Mouse (Mus musculus): ENCODE data around the gene Itm2b. TPM values are rescaled to one million over a fixed set of nuclear protein-coding genes. Genes with fewer than 3 reads are reported as not detected.
A peak's percentile ranks its signal among the peaks of the same experiment; 100 is the strongest.

Itm2b gene
- total and polyA plus RNA-seq, 3 experiments = 104 to 523 (median 507) TPM

DNA sequence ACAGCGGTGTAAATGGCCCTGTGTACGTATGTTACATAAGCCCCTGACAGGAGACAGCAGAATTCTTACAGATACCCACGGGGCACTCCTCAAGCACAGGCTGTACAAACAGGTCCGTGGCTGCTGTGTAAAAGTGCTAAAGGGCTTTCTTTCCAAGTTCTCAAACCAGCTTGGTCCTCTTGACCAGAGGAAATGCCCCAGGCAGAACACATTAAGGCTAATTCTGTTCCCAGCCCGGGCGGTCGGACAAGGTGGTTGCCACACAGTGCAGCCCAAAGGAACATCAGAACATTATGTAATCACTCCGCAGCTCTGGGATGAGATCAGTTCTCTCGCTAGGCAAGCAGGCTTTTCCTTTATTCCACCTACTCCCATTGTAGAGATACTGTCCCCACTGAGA, 2.4 kb downstream of the Itm2b start:
- DNase-seq (ENCODE audit: low spot score) = no peak
- Histone ChIP-seq H3K27me3 (ENCODE audit: insufficient read depth, low read length) (no peaks in the 10 kb centered on the region), H3K36me3 (replicated peaks) (peaks cover 45% of the 10 kb centered on the region), H3K9me3 (replicated peaks) (no peaks in the 10 kb centered on the region), H3K4me3 (ENCODE audit: low read depth, low read length) (peak overlapping the region; percentile 98), H3K4me1 (ENCODE audit: insufficient read depth, low read depth, low read length) (peaks cover 64% of the 10 kb centered on the region)
- no peak for TF ChIP-seq TAL1 (conservative IDR thresholded peaks at IDR 0.05; ENCODE audit: low read depth, low read length)
- no peak for TF ChIP-seq GATA2 (IDR thresholded peaks at IDR 0.05; ENCODE audit: borderline replicate concordance, low read depth, low read length)
- no peak for TF ChIP-seq CTCF (IDR thresholded peaks at IDR 0.05; ENCODE audit: low read depth, low read length)
- TF ChIP-seq POLR2AphosphoS5 (IDR thresholded peaks at IDR 0.05; ENCODE audit: insufficient replicate concordance, low read depth, low read length) = no peak
- no peak for TF ChIP-seq GATA1 (IDR thresholded peaks at IDR 0.05; ENCODE audit: borderline replicate concordance, low read length)
- no peak for ATAC-seq (ENCODE audit: extremely low read depth, insufficient number of reproducible peaks, low FRiP score, poor library complexity, severe bottlenecking)

DNA sequence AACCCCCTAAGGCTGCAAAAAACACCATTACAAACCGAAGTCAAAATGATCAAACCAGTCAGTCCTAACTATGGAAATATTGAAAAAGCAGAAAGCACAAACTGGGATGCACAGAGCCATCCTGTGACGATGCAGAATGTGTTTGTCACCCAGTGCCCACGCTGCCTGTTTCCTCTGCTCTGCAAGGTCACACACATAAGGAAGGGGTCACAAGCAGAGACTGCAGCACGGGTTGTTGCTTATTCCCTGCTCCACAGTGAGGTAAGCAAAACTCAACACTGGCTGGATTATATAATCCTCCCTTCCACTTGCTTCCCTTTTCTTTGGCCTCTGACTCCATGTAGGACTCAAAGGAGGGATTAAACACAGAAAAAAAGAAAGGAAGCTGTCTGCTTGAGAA, 3.5 kb downstream of the Itm2b start:
- Histone ChIP-seq H3K9me3 (replicated peaks) (no peaks in the 10 kb centered on the region), H3K36me3 (replicated peaks) (peaks cover 54% of the 10 kb centered on the region), H3K4me1 (ENCODE audit: insufficient read depth, low read depth, low read length) (peaks cover 67% of the 10 kb centered on the region), H3K4me3 (ENCODE audit: low read depth, low read length) (no peak overlapping the region; the same call in 1 of the 2 replicates), H3K27me3 (ENCODE audit: insufficient read depth, low read length) (no peaks in the 10 kb centered on the region)
- DNase-seq (ENCODE audit: low spot score) (no peak), ATAC-seq (ENCODE audit: extremely low read depth, insufficient number of reproducible peaks, low FRiP score, poor library complexity, severe bottlenecking) (no peak)
- no peak for TF ChIP-seq CTCF (IDR thresholded peaks at IDR 0.05; ENCODE audit: low read depth, low read length)
- TF ChIP-seq TAL1 (conservative IDR thresholded peaks at IDR 0.05; ENCODE audit: low read depth, low read length) = no peak
- TF ChIP-seq GATA1 (IDR thresholded peaks at IDR 0.05; ENCODE audit: borderline replicate concordance, low read length) = no peak
- TF ChIP-seq POLR2AphosphoS5 (IDR thresholded peaks at IDR 0.05; ENCODE audit: insufficient replicate concordance, low read depth, low read length) = no peak
- TF ChIP-seq GATA2 (IDR thresholded peaks at IDR 0.05; ENCODE audit: borderline replicate concordance, low read depth, low read length) = no peak

DNA sequence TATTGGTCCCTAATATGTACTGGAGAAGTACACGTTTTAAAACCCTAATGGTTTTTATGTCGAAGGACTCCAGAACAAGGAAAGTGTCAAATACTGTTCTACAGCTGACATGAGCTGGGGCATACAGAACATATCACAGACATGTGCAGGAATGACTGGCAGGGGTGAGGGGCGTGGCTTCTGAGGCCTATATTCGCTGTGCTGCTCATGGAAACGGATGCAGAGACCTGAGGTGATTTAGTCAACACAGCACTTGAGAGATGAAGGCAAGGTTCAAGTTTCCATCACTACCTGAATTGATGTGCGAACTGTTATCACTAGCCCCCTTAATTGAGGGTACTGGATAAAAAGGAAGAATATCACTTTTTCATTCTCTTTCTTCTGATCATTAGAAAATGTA, 7.3 kb downstream of the Itm2b start:
- Histone ChIP-seq H3K4me3 (ENCODE audit: low read depth, low read length) (no peak overlapping the region), H3K4me1 (ENCODE audit: insufficient read depth, low read depth, low read length) (peaks cover 73% of the 10 kb centered on the region)
- no peak for DNase-seq (ENCODE audit: low spot score)

DNA sequence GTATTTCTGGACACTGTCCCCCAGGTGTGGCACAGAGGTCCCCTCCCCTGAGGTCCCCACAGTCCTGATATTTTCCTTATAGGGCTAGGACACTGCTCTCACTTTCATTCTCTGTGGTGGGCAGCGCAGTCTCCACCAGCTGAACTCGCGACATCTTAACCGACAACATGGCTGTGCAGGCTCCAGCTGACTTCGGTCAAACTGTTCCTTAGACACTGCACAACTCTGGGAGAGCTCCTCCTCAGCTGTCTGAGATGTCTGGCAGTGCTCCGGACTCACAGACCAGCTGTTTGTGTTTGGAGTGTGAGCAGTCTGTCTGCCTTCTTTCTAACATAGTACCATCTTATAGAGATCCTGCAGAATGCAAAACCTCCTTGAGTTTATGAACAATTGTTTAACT, 8.2 kb downstream of the Itm2b start:
- H3K36me3 ChIP-seq (replicated peaks) = peaks cover 81% of the 10 kb centered on the region
- DNase-seq (ENCODE audit: low spot score) = no peak
- ATAC-seq (ENCODE audit: extremely low read depth, insufficient number of reproducible peaks, low FRiP score, poor library complexity, severe bottlenecking) = no peak

More for the DNA sequence above, 7.3 kb downstream of the Itm2b start:
- Histone ChIP-seq H3K9me3 (replicated peaks) (no peaks in the 10 kb centered on the region), H3K36me3 (replicated peaks) (peaks cover 81% of the 10 kb centered on the region), H3K27me3 (ENCODE audit: insufficient read depth, low read length) (no peaks in the 10 kb centered on the region)
- no peak for ATAC-seq (ENCODE audit: extremely low read depth, insufficient number of reproducible peaks, low FRiP score, poor library complexity, severe bottlenecking)
- no peak for TF ChIP-seq POLR2AphosphoS5 (IDR thresholded peaks at IDR 0.05; ENCODE audit: insufficient replicate concordance, low read depth, low read length)
- TF ChIP-seq TAL1 (conservative IDR thresholded peaks at IDR 0.05; ENCODE audit: low read depth, low read length) = no peak
- no peak for TF ChIP-seq GATA2 (IDR thresholded peaks at IDR 0.05; ENCODE audit: borderline replicate concordance, low read depth, low read length)
- TF ChIP-seq CTCF (IDR thresholded peaks at IDR 0.05; ENCODE audit: low read depth, low read length) = no peak

DNA sequence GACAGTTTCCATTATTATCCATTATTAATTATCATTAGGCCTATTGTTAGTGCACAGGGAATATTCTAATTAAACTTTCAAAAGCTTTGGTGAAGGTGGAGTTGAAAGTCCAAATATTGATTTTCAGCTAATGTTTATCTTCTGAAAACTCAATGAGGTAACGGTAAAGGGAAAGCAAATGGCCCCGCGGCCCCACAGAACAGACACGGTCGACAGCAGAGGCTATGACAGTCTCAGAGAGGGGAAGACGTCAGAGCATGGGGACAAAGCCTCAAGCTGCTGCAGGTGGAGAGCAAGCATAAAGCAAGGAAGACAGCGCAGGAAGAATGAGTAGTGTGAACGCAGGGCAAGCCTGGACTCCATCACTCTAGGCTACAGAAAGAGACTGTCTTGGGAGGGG, 9.2 kb downstream of the Itm2b start:
- Histone ChIP-seq H3K4me3 (ENCODE audit: low read depth, low read length) (no peak overlapping the region), H3K4me1 (ENCODE audit: insufficient read depth, low read depth, low read length) (peaks cover 73% of the 10 kb centered on the region), H3K9me3 (replicated peaks) (no peaks in the 10 kb centered on the region), H3K36me3 (replicated peaks) (peaks cover 80% of the 10 kb centered on the region), H3K27me3 (ENCODE audit: insufficient read depth, low read length) (no peaks in the 10 kb centered on the region)
- DNase-seq (ENCODE audit: low spot score) (no peak), ATAC-seq (ENCODE audit: extremely low read depth, insufficient number of reproducible peaks, low FRiP score, poor library complexity, severe bottlenecking) (no peak)
- no peak for TF ChIP-seq GATA2 (IDR thresholded peaks at IDR 0.05; ENCODE audit: borderline replicate concordance, low read depth, low read length)
- no peak for TF ChIP-seq TAL1 (conservative IDR thresholded peaks at IDR 0.05; ENCODE audit: low read depth, low read length)
- TF ChIP-seq CTCF (IDR thresholded peaks at IDR 0.05; ENCODE audit: low read depth, low read length) = no peak
- no peak for TF ChIP-seq POLR2AphosphoS5 (IDR thresholded peaks at IDR 0.05; ENCODE audit: insufficient replicate concordance, low read depth, low read length)
- no peak for TF ChIP-seq GATA1 (IDR thresholded peaks at IDR 0.05; ENCODE audit: borderline replicate concordance, low read length)

More for the DNA sequence above, 8.2 kb downstream of the Itm2b start:
- Histone ChIP-seq H3K4me3 (ENCODE audit: low read depth, low read length) (no peak overlapping the region), H3K27me3 (ENCODE audit: insufficient read depth, low read length) (no peaks in the 10 kb centered on the region), H3K4me1 (ENCODE audit: insufficient read depth, low read depth, low read length) (peaks cover 73% of the 10 kb centered on the region), H3K9me3 (replicated peaks) (no peaks in the 10 kb centered on the region)
- TF ChIP-seq TAL1 (conservative IDR thresholded peaks at IDR 0.05; ENCODE audit: low read depth, low read length) (no peak), POLR2AphosphoS5 (IDR thresholded peaks at IDR 0.05; ENCODE audit: insufficient replicate concordance, low read depth, low read length) (no peak), GATA1 (IDR thresholded peaks at IDR 0.05; ENCODE audit: borderline replicate concordance, low read length) (no peak), GATA2 (IDR thresholded peaks at IDR 0.05; ENCODE audit: borderline replicate concordance, low read depth, low read length) (no peak), CTCF (IDR thresholded peaks at IDR 0.05; ENCODE audit: low read depth, low read length) (no peak)

DNA sequence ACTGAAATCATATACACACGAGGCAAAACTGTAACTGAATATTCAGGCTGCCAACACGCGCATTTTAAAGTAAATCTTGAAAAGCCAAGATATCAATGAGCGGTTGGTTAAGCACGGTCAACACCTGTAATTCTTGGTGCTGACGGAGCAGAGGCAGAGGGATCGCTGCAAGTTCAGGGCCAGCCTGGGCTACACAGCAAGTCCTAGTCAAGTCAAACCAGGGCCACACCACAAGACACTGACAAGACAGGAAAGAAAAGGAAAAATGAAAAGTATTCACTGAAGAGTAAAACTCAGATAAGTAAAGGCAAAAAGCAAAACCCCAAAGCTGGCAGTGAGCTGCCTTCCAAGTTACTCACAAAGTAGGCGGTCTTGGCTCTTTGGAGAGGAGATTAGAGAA, 9.6 kb downstream of the Itm2b start:
- TF ChIP-seq TAL1 (conservative IDR thresholded peaks at IDR 0.05; ENCODE audit: low read depth, low read length) (no peak), POLR2AphosphoS5 (IDR thresholded peaks at IDR 0.05; ENCODE audit: insufficient replicate concordance, low read depth, low read length) (no peak), CTCF (IDR thresholded peaks at IDR 0.05; ENCODE audit: low read depth, low read length) (no peak), GATA2 (IDR thresholded peaks at IDR 0.05; ENCODE audit: borderline replicate concordance, low read depth, low read length) (no peak), GATA1 (IDR thresholded peaks at IDR 0.05; ENCODE audit: borderline replicate concordance, low read length) (no peak)
- no peak overlapping the region for H3K4me3 ChIP-seq (ENCODE audit: low read depth, low read length)
- no peak for DNase-seq (ENCODE audit: low spot score)
- H3K36me3 ChIP-seq (replicated peaks) = peaks cover 76% of the 10 kb centered on the region
- no peaks in the 10 kb centered on the region for H3K9me3 ChIP-seq (replicated peaks)
- no peak for ATAC-seq (ENCODE audit: extremely low read depth, insufficient number of reproducible peaks, low FRiP score, poor library complexity, severe bottlenecking)
- peaks cover 74% of the 10 kb centered on the region for H3K4me1 ChIP-seq (ENCODE audit: insufficient read depth, low read depth, low read length)
- no peaks in the 10 kb centered on the region for H3K27me3 ChIP-seq (ENCODE audit: insufficient read depth, low read length)
